Mouse (Mus musculus) urinary bladder, adult 2 months (tissue): ENCODE measurements around the gene Gprc5a. TPM values are rescaled to one million over a fixed set of nuclear protein-coding genes. Genes with fewer than 3 reads are reported as not detected.

Experiments
- DNase-seq: peaks from one replicate; pipeline ENCODE4 v3.0.0; 2022; ENCODE audit warnings: low spot score
- polyA plus RNA-seq: library from polyadenylated mRNA; depleted of rRNA; stranded (reverse); fragments of >200 nt; gene quantifications from 2 replicates; pipeline ENCODE4 v1.2.3, GENCODE M21; 2012

Gprc5a gene
- polyA plus RNA-seq, 1 experiment: 2.0 TPM

- DNase-seq: no peak
These were observed 4.9 kb downstream of the Gprc5a start for GRCm38 (mm10) chr6:135070347-135070746.

DNA sequence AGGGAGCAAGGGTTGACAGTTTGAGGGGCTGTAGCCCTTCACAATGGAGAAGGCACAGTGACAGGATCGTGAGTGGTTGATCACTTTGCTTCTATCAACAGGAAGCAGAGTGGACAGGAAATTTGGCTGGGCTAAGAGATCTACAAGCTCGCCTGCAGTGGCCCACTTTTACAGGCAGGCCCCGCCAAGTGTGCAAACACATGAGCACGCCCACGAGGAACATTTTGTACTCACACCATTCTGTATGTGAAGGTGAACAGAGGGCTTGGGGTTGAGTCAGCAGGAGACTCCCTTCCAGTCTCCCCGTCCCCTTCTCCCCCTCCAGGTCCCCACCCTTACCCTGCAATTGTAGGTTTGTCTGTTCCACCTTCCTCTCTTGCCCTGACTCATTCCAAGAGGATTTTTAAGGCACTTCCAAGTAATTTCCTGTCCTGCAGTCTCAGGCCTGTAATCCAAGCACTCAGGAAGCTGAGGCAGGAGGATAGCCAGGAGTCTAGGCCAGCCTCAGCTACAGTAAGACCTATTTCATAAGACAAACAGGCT lies 9.0 kb downstream of the Gprc5a start:
- no peak for DNase-seq

DNA sequence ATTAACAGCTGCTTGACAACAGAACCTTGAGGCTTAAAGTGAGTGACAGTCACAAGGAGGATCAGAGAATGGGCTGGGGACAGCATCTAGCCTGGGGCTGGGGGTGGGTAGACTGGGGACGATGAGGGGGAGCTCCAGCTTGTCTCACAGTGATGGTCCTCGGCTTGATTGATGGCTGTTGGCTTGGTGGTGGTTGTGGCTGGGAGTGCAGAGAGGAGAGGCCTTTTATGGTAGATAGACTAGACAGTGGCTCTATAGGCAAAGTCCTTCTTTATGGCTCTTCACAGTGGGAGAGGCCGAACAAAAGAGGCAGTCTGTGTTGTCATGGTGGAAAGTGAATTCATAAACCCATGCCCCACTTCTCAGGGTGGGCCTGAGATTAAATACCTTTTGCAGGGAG lies 10.8 kb downstream of the Gprc5a start:
- DNase-seq: no peak

DNA sequence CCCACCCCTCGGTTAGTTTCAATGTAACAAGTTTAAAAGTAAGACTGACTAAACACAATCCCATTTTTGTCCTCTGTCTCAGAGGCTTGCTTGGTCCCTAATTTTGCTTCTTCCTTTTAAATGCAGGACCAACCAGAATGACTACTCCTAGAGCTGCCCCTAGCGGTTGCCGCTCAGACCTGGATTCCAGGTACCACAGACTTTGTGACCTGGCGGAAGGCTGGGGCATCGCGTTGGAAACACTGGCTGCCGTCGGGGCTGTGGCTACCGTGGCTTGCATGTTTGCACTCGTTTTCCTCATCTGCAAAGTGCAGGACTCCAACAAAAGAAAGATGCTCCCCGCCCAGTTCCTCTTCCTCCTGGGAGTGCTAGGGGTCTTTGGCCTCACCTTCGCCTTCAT lies 13.0 kb downstream of the Gprc5a start:
- DNase-seq: no peak

GRCm38 (mm10) chr6:135083991-135084502 lies 18.6 kb downstream of the Gprc5a start:
- no peak for DNase-seq

GRCm38 (mm10) chr6:135085703-135086102 lies 20.3 kb downstream of the Gprc5a start:
- DNase-seq: no peak

DNA sequence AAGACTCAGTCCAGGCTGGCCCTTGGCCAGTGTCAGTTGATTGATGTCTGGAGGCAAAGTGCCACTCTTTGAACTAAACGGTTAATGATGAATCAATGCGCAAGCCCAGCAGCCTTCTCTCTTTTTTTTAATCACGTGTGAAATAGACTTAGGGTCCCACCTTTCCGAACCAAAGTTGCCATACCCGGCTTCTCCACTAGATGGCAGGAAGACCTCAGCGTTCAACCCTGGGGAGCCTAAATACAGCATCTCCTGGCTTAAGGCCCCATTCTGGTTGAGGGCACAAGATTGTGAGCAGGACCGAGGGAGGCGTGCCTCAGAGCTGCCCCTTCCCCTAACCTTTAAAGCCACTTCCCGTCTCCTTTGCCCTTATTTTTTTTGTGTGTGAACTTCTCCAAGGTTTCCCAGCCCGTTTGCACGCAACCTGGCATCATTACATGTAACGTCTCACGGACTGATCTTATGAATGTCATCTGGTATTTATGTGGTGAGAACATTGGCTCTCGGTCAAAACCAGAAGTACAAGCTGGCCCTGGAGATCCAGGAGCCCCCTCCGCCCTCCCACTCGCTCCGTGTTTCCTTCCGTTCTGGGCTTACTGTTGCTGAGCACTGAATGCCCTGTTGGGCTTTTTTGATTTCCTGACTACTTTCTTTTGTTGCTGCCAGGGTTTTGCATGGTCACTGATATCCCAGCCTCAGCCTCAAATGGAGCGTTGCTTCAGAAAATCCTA lies 22.4 kb downstream of the Gprc5a start:
- peak; percentile 57 for DNase-seq

DNA sequence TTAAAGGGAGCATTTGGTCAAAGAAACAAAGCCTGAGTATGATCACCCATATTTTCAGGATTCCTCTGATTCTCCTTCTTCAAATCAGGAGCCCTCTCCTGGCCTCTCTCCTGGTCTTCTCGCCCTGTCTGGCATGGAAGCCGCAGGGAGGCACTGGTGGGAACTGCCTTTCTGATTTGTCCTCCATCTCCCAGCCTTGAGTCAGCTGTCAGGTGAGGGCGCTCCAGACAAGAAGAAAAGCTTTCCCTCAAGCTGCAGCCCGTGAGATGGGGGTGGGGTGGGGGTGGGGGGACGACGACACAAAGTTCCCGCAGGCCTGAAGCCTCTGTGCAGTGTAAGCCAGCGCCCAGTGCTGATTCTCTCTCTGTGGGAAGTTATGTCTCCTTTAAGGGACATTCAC lies 24.3 kb downstream of the Gprc5a start:
- DNase-seq: no peak

- DNase-seq: no peak
These were observed 25.2 kb downstream of the Gprc5a start for GRCm38 (mm10) chr6:135090661-135091060.

- no peak for DNase-seq
These were observed 27.5 kb downstream of the Gprc5a start for GRCm38 (mm10) chr6:135092798-135093470.

DNA sequence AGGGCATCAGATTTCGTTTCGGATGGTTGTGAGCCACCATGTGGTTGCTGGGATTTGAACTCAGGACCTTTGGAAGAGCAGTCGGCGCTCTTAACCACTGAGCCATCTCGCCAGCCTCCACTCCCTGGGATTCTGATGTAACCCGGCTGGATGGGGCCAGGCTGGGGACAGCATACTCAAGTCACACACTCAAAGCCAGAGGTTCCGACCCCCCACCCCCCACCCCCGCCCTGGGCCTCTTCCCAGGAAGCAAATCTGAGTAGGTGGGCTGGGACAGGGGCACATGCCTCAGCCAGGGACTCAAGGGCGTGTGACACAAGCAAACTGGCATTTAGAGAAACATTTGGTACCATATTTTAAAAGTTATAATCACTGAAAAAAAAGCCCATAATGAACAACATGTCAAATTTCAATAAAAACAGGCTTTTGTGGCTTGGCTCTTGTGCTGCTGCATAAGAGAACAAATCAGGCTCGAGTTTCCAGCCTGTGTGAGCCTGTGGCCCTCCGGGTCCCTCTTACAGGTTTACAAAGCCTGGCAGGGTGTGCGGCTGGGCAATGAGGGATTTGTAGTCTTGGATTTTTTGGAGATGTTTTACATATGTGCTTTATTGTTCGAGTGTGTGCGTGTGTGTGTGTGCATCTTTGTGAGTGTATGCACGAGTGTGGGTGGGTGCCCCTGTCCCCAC lies 35.5 kb downstream of the Gprc5a start:
- DNase-seq: no peak

GRCm38 (mm10) chr6:135102736-135103303 lies 37.4 kb downstream of the Gprc5a start:
- no peak for DNase-seq

- no peak for DNase-seq
These were observed 41.6 kb downstream of the Gprc5a start for GRCm38 (mm10) chr6:135107014-135107413.

DNA sequence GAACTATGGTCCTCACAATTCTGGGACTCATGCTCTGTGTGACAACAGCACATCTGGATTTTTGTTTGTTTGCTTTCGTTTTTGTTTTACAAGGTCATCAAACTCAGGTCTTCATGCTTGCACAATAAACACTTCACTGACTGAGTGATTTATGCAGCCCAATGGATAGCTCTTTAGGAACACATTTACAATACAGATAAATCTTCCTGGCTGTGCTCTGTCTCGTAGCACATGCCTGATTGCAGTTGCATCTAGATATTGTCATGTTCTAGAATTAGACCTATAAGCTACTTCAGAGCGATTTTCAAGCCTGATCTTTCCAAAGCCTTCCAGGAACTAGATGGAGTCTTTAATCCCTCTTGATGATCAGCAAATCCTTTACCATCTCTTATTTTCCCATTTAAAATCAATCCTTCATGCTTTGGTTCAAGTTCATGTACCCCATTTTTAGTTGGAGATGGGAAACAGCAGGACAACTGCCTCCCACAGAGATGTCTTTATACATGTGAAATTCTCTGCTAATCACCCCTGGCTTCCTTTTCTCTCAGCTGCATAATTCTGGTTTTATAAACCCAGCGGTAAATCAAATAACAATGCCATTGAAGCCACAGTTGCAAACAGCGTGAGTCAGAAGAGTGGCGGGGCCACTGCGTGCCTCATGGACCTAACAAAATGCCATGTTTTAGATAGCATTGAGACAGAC lies 47.1 kb downstream of the Gprc5a start:
- DNase-seq: no peak

- DNase-seq: no peak
These were observed 47.6 kb downstream of the Gprc5a start for GRCm38 (mm10) chr6:135113114-135113436.

DNA sequence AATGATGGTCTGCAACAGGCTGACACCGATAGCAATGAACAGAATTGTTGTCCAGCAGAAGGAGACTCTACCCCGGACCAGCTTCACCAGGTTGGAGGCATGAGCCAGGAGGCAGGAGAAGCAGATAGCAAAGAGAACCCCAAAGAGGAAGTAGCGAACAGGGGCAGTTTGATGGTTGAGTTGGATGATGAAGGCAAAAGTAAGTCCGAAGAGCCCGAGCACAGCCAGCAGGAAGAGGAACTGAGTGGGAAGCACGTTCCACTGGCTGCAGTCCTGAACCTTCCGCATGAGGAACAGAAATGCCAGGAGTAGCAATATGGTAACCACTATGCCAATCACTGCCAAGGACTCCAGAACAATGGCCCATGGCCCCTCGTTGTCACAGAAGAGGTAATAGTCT lies 51.0 kb downstream of the Gprc5a start:
- no peak for DNase-seq

GRCm38 (mm10) chr6:135118183-135118582 lies 52.7 kb downstream of the Gprc5a start, which contains the start of gene Gprc5d:
Gprc5d (minus strand) TSS chr6:135118283.
- DNase-seq: no peak

DNA sequence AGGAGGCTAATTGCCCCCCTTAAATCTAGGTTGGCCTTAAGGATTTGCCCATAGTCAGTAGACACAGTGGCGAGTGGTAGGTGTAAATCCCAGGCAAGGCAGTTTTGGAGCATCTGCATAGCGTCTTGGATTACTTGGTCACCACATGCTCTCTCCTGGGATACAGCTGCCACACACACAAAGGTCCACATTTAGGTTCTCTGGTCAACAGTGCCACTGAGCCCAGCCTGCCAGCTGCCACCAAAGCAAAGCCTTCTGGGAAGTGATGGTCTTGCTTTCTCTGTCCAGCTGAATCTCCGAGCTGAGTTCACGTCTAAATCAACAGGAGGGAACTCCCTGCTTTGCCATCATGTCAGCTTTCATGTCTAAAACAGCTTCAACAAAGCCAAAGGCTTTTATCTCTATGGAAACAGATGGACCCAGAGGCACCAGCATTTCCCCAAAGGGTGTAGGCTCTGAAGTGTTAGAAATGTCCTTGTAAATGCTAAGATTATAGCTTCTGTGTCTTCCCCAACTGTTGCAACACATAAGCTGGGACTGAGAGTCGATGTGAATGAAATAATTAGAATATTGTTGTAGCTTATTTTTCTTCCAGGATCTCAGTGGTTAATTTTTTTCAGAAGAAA lies 59.4 kb downstream of the Gprc5a start:
- DNase-seq: no peak

GRCm38 (mm10) chr6:135133086-135133485 lies 67.6 kb downstream of the Gprc5a start:
- DNase-seq: no peak

GRCm38 (mm10) chr6:135133486-135133885 lies 68.0 kb downstream of the Gprc5a start:
- no peak for DNase-seq
